Mouse (Mus musculus): ENCODE measurements at regions not wholly inside any gene's neighbourhood (a gene's known extent, or its start where the extent isn't known, plus 50 kb on each side); places are given as distances from the start of the nearest gene placed in this dataset.
A peak's percentile ranks its signal among the peaks of the same experiment; 100 is the strongest.

GRCm38 (mm10) chr16:49965528-49966250 is 165.4 kb downstream of the Cd47 start:
- no peak for DNase-seq

GRCm38 (mm10) chr16:49966251-49966588 is 165.9 kb downstream of the Cd47 start:
- no peak for DNase-seq

GRCm38 (mm10) chr16:49967110-49967509 is 166.8 kb downstream of the Cd47 start:
- DNase-seq: no peak

- no peak for DNase-seq
These were observed 168.0 kb downstream of the Cd47 start for GRCm38 (mm10) chr16:49968291-49968870.

- DNase-seq: no peak
These were observed 168.7 kb downstream of the Cd47 start for GRCm38 (mm10) chr16:49969035-49969434.

GRCm38 (mm10) chr16:49969693-49970296 is 169.5 kb downstream of the Cd47 start:
- DNase-seq: no peak

GRCm38 (mm10) chr16:49970297-49970804 is 170.0 kb downstream of the Cd47 start:
- DNase-seq: no peak

GRCm38 (mm10) chr16:49971141-49971555 is 170.8 kb downstream of the Cd47 start:
- no peak for DNase-seq

- DNase-seq: no peak
These were observed 176.9 kb downstream of the Cd47 start for GRCm38 (mm10) chr16:49977276-49977675.

- DNase-seq: no peak
These were observed 179.2 kb downstream of the Cd47 start for GRCm38 (mm10) chr16:49979426-49979940.

GRCm38 (mm10) chr16:49980178-49980646 is 179.9 kb downstream of the Cd47 start:
- DNase-seq: no peak

- DNase-seq: no peak
These were observed 181.8 kb downstream of the Cd47 start for GRCm38 (mm10) chr16:49982180-49982579.

GRCm38 (mm10) chr16:49985082-49986076 is 185.0 kb downstream of the Cd47 start:
- DNase-seq: no peak

- DNase-seq: no peak
These were observed 186.6 kb downstream of the Cd47 start for GRCm38 (mm10) chr16:49986954-49987353.

GRCm38 (mm10) chr16:49995822-49996221 is 195.5 kb downstream of the Cd47 start:
- no peak for DNase-seq

- no peak for DNase-seq
These were observed 196.3 kb downstream of the Cd47 start for GRCm38 (mm10) chr16:49996593-49996992.

GRCm38 (mm10) chr16:49997040-49997439 is 196.7 kb downstream of the Cd47 start:
- DNase-seq: no peak

- DNase-seq: no peak
These were observed 200.5 kb downstream of the Cd47 start for GRCm38 (mm10) chr16:50000805-50001204.

- DNase-seq: no peak
These were observed 201.5 kb downstream of the Cd47 start for GRCm38 (mm10) chr16:50001662-50002455.

- DNase-seq: no peak
These were observed 202.1 kb downstream of the Cd47 start for GRCm38 (mm10) chr16:50002456-50002788.

GRCm38 (mm10) chr16:50009046-50009445 is 208.7 kb downstream of the Cd47 start:
- no peak for DNase-seq

- peak; percentile 24 to 29 for DNase-seq
These were observed 209.2 kb downstream of the Cd47 start for GRCm38 (mm10) chr16:50009542-50009941.

Measured in kidney, adult 8-10 months (tissue).